Mouse (Mus musculus) cerebellum, adult 2 months (tissue): ENCODE data around the gene Npas3.

Experiments used
- CTCF ChIP-seq: fragments of 200-500 bp; IDR thresholded peaks from 2 replicates; pipeline ENCODE4 v1.5.1; 2011; ENCODE audit warnings: low read depth, mild to moderate bottlenecking, control low read depth, low read length, moderate library complexity, borderline replicate concordance; ENCODE audit not compliant: insufficient read depth
- POLR2A ChIP-seq: fragments of 200-500 bp; IDR thresholded peaks from 2 replicates; pipeline ENCODE4 v1.6.1; 2011; ENCODE audit warnings: low read length, control low read depth, borderline replicate concordance; ENCODE audit not compliant: insufficient read depth

GRCm38 (mm10) chr12:53496386-53496785, 247.9 kb downstream of the Npas3 start:
- TF ChIP-seq CTCF: no peak
- TF ChIP-seq POLR2A: no peak
